Mouse (Mus musculus): ENCODE measurements around the gene Cntnap2. TPM values are rescaled to one million over a fixed set of nuclear protein-coding genes. Genes with fewer than 3 reads are reported as not detected.
"Not testable (repeated sequence)": the region's sequence is repeated elsewhere in the genome, so short reads cannot be mapped to it uniquely, and the experiment has no call there.

Cntnap2 gene
- total RNA-seq, 2 experiments from 2014 or later, result 3.2 to 4.8 TPM

DNA sequence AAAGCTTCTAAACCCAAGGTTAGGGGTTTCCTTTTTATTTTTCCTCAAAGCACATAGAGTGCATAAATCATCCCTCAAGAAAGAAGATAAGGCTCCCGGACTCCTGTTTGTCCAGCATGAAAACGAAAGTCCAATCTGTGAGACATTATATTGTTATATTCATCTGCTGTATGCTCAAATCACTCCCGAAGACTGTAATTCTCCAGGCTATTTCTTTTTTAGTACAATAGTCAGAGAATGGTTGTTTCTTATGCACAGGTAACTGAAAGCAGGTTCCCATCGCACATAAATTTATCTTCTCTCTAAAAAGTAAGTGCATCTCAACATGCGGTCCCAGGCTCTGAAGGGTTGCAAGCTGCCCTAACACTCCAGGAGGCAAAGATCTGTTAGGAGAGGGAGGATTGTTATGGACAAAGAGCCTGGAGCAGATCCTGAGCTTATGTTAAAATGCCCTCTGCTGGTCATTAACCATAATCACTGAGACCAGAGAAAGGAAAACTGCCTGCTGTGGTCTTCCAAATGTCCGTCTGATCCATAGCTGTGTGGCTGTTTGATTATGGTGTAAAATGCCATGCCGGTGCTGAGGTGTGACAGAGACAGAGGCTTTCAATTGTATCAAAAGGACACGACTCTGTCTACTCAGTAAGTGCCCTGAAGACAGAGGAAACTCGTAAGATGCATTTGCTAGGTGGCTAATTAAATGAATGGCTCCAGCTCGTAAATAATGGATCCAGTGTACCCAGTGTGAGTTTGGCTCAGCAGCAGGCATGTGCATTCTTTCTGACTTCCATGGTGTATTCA, 2116.4 kb downstream of the Cntnap2 start:
- peak; percentile 8 for DNase-seq

DNA sequence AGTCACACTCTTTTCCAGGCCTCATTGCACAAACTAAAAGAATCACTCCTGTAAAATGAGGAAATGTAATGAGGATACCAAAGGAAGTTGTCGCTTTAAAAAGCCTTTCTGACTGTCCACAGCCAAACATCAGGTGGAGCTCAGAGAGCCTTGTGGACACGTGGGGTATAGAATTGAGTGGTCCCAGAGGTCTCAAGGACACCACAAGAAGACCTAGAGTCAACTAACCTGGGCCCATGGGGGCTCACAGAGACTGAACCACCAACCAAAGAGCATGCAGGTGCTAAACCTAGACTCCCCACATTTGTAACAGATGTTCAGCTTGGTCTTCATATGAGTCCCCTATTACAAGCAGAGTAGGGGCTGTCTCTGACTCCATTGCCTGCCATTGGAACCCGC, 2117.0 kb downstream of the Cntnap2 start:
- not testable (repeated sequence) for DNase-seq

DNA sequence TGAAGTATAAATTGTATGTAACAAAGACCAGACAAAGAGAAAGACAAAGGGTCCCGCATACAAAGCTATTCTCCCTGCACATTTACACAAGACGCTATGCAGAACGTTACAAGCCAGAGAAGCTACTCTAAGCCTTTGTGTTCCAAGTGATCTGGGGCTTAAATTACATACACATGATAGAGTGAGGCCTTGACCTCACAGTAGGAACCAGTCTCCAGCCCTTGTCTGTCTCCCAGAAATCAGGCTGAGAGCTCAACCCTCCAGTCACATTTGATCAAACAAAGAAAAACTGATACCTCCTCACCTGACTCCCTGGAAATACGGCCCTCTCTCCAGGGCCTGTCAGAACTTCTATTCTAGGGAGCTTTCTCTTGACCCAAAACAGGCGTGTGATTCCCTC, 2122.2 kb downstream of the Cntnap2 start:
- DNase-seq, result not testable (repeated sequence)

DNA sequence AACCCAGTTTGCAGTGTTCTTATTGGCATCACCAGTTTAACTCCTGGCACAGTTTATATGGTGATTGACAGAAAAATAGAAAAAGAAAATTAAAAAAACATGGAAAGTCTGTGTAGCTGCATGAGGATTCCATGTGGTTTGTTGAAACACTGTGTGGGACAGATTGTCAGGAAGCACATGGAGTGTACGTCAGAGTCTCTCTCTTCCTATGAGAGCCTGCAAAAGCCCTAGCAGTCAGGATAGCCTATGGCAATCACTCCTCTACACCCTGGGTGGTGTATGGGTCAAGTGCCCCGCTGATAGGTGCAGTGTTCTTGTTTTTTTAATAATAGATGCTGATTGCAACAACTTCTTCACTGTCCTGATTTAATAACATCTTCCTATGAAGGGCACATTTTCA, 2123.1 kb downstream of the Cntnap2 start:
- no peak for DNase-seq

DNA sequence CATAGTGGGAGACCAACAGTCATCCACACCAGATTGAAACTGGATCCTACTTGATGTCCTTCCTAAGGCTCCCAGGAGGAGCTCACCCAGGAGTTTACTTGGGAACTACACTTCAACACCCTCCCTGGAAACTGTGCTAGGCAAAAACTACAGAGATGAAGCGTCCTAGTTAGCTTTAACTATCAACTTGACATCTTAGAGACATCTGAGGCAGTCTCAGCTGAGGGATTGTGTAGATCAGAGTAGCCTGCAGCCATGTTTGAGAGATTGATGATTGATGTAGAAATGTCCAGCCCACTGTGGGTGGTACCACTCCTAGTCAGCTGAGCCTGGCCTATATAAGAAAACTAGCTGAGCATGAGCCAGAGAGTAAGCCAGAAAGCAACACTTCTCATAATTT, 2123.6 kb downstream of the Cntnap2 start:
- no peak for DNase-seq

DNA sequence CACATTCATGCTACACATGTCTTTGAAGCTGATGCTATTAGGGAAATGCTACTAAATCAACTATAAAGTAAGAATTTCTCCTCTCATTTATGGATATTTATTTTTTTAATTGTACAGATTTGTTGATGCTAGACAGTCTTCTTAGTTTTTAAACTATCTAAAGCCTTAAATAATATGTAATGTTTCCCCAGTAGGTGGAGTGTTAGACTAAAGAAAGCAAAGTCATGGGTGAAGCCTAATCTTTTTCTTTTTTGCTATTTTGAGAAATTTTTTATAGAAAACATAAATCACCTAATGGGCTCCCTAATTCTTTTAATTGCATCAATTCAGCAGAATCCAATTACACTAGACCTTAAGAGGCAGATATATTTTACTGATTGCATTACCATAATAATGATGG, 2124.7 kb downstream of the Cntnap2 start:
- not testable (repeated sequence) for DNase-seq

DNA sequence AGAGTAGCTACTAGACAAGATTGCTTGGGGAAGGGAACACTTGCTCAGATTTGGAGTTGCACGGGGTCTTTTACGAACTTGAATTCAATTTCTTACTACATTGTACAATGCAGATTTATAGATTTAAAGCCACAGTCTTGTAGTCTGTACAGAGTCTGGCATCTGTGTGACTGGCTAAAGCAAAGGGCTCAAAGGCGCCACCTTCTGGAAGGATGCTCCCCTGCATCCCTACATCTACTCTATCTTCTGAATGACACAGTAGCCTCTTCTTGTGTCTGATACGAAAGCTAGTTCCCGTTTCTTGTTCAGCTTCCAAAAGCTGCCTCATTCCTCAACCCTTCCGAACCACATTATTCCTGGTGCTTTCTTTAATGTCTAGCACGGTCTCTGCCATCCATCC, 2129.0 kb downstream of the Cntnap2 start:
- peak; percentile 72 for DNase-seq

DNA sequence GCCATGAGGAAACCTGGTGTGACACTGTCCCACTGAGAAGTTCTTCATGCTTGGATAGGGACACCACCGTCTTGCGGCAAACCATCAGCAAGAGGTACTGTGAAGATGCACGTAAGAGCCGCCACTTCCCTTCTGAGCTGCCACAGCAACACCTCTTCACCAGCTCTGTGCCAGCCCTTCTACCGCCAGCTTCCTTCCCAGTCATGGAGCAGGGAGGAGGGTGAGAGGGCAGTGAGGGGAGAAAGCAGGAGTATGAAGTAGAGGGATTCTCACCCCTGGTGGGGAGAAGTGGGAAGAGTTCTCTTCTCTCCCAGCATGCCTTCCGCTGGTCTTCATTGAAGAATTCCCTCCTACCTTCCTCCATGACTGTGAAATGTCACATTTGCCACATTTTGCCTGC, 2129.4 kb downstream of the Cntnap2 start:
- not testable (repeated sequence) for DNase-seq

DNA sequence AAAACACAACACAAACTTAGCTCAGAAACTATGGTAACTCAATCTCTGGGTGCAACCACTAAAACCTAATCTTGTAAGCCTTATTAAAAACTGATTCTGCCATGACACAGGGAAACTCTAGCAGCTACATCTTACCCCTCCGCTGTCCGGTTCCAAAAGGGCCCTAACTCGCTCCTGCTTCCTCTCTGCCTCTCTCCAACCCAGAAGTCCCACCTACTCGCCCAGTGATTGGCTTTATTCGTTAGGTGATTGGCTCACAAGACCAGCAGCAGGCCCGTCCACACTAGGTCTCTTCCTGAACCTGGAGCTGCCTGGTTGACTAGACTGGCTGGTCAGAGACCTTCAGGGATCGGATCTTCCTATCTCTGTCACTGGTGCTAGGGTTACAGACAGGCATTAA, 2131.1 kb downstream of the Cntnap2 start:
- no peak for DNase-seq

DNA sequence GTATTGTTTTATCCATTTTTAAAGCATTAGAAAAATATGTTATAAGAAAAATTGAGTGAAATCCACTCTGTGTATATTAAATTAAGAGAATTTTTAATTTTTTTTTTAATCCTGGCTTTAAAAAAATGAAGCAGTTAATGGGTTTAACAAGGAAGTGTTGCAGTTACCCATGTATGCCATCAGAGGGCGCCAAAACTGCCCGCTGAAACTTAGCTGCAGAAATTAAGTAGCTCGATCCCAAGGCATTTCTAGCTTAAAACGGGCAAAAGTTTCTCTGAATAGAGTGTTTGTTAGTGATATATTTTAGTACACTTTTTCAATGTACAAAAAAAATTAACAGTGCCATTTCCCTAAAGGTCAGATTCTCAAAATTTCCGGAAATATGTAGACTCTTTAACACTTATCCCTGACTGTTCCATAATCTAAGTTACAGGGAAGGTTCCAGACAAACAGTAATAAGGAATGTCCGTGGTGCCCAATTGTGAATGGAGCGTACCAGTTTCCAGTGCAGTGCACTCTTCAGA, 2132.2 kb downstream of the Cntnap2 start:
- peak; percentile 63 for DNase-seq

DNA sequence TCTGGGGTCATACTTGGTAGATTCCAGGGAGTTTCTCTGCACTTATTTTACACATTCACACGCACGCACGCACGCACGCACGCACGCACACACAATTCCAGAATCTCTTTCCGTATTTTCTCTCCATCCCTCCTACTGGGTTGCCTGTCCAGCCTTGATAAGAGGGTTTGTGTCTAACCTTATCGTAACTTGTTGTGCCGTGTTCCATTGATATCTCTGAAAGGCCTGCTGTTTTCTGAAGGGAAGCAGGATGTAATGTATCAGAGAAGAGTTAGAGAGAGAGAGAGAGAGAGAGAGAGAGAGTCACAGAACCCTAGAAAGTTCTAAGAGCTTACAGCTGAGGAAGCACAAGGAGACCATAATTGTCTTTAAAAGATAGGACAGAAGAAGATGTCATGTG, 2132.8 kb downstream of the Cntnap2 start:
- no peak for DNase-seq

DNA sequence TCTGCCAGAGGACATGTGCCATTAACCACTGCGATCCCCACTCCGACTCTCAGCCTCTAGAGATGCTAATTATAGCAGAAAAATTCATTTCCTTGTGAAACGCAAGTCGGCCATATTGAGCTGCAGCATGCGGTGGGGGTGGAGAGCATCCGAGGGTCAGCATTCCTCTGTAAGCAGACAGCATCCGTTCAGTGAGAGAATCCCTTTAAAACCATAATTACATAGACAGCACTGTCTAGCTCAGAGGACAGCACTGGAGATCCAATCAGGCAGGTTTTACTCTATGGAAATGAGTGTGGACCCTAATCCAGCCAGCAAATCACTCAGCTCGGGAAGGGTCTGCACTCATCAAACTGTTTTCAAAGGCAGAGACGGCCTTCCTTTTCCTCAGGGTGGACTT, 2133.3 kb downstream of the Cntnap2 start:
- no peak for DNase-seq

DNA sequence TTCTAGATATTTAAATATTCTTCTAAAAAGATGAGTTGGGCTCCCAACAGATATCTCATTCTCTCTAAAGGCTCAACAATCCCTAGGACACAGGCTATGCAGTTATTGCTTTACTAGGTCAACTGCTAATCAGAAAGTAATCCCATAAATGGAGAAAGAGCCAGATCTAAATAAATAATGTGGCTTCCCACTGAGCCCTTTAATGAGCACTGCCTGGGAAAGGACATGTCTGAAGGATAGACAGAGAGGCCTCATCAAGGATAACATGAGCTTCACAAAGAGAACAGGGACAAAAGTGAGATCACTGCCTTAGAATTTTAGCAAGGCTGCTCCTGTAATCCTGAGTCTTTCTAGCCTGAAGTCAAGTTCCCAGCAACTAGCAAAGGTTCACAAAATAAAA, 2138.4 kb downstream of the Cntnap2 start:
- no peak for DNase-seq

DNA sequence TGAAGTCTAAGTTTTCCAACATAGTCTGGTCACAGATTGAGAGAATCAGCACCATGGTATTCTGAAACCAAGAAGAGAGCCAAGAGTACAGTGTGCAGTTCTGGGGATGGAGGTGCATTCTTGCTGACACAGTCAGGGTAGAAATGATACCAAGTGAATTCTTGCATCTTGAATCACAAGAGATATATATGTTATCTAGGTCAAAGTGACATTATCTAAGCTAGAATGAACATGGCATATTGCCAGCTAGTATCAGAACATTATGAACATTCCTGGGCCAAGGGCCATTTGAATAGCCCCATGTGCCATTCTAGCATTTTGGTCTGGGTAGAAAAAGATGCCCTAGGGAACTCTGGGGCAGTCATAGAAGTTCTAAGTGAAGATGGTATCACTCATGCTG, 2141.5 kb downstream of the Cntnap2 start:
- no peak for DNase-seq

DNA sequence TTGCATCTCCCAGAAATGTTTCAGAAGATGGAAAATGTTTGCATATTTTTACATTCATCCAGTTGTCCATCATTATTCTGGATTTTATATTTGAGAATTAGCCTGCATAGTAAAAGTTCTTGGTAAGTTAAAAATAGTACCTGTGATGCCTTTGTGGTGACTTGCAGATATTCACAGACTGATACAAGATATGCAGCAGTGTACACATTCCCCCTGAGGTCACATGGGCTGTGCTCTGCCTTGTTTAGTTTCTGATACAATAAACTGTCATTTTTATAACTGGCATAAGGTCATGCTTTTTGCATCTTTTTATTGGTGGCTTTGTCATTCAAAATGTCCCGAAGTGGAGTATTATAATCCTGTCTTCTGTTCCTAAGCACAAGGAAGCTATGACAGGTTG, 2148.9 kb downstream of the Cntnap2 start:
- DNase-seq, result no peak

DNA sequence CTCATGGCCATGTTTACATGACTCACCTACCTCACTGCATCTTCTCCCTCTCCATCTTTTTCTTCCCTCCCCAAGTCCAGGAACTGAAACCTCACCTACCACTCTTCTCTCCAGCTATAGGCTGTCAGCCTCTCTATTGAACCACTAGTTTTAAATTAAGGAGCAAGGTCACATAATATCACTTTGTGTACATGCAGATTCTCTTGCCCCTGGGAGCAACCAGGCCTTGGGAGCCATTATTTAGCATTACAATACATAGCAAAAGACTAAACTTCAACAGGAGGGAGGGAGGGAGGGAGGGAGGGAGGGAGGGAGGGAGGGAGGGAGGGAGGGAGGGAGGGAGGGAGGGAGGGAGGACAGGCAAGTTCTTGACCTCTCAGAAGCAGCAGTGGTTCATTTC, 2155.6 kb downstream of the Cntnap2 start:
- no peak for DNase-seq

DNA sequence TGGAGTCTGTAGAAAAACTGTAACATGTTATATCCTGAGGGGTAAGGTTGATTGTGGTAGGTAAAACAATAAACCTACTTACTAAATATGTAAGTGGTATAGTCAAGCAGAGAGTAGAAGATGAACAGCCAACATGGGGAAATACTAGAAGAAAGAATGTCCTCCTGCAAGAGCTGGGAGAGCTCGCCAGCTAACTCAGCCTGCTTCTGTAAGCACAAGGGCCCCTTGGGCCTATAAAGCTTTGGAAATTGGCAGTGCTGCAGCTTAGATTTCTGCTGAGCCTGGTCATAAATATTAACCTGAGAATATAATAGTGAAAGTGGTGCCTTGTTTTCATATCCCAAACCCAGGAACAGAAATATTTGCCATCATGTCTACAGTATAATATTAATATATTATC, 2164.4 kb downstream of the Cntnap2 start:
- DNase-seq, result peak; percentile 38

DNA sequence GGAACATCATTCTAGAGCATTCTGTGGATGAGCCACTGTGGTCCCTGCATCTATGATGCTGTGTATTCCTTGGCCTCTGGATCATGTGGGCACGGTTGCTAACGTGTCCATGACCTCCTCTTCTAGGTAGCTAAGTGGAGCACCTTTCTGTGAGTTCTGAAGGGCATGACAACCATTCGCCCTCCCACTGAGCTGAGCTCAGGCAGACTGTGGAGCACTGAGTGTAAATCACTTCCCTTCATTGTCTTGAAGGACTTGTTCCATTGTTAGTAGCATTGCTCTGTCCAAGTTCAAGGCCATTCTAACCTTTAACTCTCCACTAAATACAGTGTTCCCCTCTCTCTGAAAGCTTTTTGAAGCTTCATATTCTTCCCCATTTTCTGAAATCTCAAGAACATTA, 2166.2 kb downstream of the Cntnap2 start:
- DNase-seq, result not testable (repeated sequence)

DNA sequence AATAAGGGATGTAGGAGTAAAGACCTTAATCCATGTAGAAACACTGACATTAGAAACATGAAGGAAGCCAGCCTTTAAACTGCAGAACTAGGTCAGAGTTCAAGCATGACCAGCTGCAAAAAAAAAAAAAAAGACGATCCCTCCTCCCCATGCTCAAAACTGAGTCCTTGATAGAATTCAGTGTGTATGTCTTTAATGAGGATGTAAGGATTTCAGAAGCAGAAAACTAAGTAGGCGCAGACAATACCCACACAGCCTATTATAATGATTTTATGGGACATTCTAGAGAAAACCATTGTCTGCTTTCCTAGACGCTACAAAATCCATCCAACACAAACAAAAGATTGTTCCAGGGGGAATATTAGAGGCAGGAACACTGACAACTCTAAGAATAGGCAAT, 2168.4 kb downstream of the Cntnap2 start:
- DNase-seq, result no peak

DNA sequence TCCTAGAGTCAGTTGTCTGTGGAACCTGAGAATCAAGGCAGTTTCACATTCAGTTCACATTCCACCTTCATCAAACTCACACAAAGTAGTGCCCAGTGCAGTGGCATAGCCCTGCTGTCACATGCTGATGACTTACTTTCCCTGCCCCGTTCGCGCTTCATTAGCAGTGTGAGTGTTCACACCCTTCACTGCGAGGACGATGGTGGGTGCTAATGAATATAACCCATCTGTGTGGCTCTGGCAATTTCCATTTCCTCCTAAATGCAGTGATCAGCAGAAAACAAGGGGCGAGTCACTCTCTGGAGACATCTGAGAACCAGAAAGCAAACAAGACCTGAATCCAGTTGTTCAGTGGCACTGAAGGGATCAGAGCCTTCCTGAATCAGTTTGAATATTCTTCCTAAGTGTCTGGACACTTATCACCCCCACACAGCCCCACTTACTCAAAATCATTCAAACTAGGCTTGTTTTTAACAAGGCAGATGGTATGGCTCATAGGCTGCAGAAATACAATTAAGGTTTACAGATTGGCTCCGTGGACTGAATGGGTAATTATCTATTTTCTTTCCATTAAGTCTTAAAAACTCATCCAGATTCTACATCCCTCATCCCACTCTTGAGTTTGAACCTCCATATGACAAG, 2169.6 kb downstream of the Cntnap2 start:
- DNase-seq, result no peak

DNA sequence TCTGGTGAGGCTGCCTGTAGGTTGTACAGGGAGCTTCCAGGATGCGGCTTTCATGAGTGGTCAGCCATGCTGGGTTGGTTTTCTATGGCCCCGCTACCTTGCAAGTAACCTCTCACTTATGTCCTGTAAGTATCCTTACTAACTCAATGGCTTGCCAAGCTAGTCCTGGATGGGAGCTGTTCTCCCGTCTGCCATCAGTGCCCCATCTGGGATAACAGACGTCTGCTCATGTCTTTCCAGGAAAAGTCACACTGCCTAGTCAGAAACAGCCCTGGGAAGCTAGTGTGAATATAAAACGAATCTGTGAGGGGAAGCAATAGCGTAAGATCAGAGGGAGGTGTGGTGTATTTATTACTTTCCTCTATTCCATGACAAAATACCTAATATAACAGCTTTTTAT, 2172.4 kb downstream of the Cntnap2 start:
- no peak for DNase-seq

DNA sequence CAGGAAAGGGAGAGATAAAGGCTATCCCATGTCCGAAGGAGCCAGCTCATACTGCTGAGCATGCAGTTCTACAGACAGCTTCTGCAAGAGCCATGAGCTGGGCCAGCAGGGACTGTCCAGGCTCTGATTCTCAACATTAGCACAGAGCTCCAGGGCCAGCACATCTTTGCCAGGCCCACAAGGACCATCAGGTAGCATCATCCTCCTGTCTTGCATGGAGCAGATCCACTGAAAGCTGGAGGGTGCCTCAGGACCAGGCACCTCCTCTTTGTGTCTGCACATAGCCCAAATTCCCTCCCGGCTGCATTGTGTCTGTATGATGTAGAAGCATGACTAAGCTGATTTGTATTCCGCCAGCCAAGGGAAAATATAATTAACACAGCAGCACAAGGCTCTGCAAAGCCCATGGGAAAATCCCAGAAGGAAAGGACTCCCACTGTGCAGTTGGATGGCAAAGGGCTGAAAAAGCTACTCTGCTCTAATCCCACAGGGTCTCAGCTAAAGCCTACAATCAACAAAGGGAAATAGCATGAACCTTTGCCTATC, 2180.3 kb downstream of the Cntnap2 start:
- DNase-seq, result peak; percentile 14

DNA sequence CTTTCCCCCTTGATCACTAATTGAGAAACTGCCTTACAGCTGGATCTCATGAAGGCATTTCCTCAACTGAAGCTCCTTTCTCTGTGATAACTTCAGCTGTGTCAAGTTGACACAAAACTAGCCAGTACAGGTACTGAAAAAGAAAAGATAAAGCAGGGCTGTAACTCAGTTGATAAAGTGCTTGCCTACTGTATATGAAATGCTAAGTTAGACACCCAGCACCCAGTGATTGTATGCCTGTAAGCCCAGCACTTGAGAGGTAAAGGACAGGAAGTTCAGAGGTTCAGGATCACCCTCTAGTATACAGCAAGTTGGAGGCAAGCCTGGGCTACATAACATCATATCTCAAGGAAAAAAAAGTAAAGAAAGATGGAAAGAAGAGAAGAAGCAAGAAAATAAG, 2182.2 kb downstream of the Cntnap2 start:
- no peak for DNase-seq
